Mouse (Mus musculus): Measurements from ENCODE around the gene Hist2h2bb. TPM values are rescaled to one million over a fixed set of nuclear protein-coding genes. Genes with fewer than 3 reads are reported as not detected.

Hist2h2bb gene
- polyA plus RNA-seq, 1 experiment from 2014 or later: 17.3 TPM

DNA sequence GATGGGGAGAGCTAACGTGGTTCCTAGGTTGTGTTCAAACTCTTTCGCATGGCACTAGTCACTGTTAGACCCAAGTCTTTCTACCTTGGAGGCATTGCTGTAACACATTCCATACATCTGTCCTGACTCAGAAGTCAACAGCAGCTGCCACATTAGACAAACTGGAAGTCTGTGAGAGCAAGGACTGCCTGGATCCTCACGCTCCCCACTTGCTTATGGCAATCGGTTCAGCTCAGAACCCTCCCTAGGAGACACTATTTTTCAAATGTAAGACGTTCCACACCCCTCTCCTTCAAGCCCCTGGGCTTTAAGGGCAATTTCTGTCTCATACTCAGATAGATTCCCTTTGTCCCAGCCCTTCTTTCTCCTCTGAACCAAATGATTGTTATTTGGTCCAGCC is 32.5 kb downstream of the Hist2h2bb start:
- 81% methylated on average over 5 of the region's 5 CpGs for WGBS
- ATAC-seq (ENCODE audit: insufficient read depth, low FRiP score, low TSS enrichment): no peak

DNA sequence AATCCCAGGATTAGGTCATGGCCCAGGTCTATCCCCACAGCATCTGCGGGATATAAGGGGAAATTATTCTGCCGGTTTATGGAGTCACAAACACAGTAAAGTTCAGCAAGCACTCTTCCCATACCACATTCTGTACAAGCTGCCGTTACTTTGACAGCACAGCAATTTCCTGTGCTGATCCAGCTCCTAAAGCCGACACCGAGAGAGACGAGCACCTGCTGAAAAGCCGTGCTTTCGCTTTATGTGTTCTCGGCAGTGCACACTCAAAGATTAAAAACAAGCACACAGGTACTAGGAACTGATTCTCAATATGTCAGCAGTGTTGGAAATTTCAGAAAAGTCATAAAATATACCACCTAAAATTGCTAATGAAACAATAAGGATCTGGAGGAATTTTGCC is 37.0 kb downstream of the Hist2h2bb start:
- H3K9me3 ChIP-seq (ENCODE audit: control insufficient read depth, low read length): no peaks in the 10 kb centered on the region
- H3K4me3 ChIP-seq (ENCODE audit: low read depth, low read length): no peak overlapping the region
- no peak overlapping the region for H3K4me2 ChIP-seq (ENCODE audit: low read depth)
- no peak overlapping the region for H3K27ac ChIP-seq (ENCODE audit: low read depth, low read length)
- no peak for ATAC-seq (ENCODE audit: insufficient read depth, low FRiP score, low TSS enrichment)
- WGBS: 84% methylated on average over 9 of the region's 9 CpGs
- no peaks in the 10 kb centered on the region for H3K27me3 ChIP-seq (ENCODE audit: control insufficient read depth, insufficient read depth, low read length)
- no peak for DNase-seq (ENCODE audit: low spot score)
- no peaks in the 10 kb centered on the region for H3K4me1 ChIP-seq (ENCODE audit: control insufficient read depth, insufficient read depth, low read length)
- H3K36me3 ChIP-seq (ENCODE audit: control insufficient read depth, insufficient read depth, low read length): no peaks in the 10 kb centered on the region
- no peak overlapping the region for H3K9ac ChIP-seq (ENCODE audit: low read length)

More for the DNA sequence above, 32.5 kb downstream of the Hist2h2bb start:
- Histone ChIP-seq H3K27ac (ENCODE audit: low read depth, low read length) (no peak overlapping the region), H3K4me3 (ENCODE audit: low read depth, low read length) (no peak overlapping the region), H3K4me1 (ENCODE audit: control insufficient read depth, insufficient read depth, low read length) (no peaks in the 10 kb centered on the region), H3K9ac (ENCODE audit: low read length) (no peak overlapping the region), H3K27me3 (ENCODE audit: control insufficient read depth, insufficient read depth, low read length) (no peaks in the 10 kb centered on the region), H3K9me3 (ENCODE audit: control insufficient read depth, low read length) (no peaks in the 10 kb centered on the region), H3K36me3 (ENCODE audit: control insufficient read depth, insufficient read depth, low read length) (no peaks in the 10 kb centered on the region), H3K4me2 (ENCODE audit: low read depth) (no peak overlapping the region)
- no peak for DNase-seq (ENCODE audit: low spot score)

DNA sequence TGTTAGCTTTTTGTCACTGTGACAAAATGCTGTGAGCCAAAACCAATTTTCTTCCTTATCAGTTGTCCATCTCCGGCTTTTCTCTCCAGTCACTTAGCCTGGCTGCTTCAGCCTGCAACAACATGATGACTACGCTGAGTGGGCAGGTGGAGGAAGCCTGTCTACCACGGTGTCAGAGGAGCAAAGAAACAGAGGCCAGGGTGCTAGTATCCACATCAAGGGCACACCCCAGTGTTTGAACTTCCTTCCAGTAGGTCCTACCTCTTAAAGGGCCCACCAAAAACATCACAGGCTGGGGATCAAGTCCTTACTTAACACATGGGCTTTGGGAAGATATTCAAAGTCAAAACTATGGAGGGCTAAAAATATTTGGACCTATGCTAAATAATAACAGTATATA is 39.9 kb downstream of the Hist2h2bb start:
- Histone ChIP-seq H3K4me3 (ENCODE audit: low read depth, low read length) (no peak overlapping the region), H3K36me3 (ENCODE audit: control insufficient read depth, insufficient read depth, low read length) (no peaks in the 10 kb centered on the region), H3K27me3 (ENCODE audit: control insufficient read depth, insufficient read depth, low read length) (no peaks in the 10 kb centered on the region), H3K4me1 (ENCODE audit: control insufficient read depth, insufficient read depth, low read length) (no peaks in the 10 kb centered on the region), H3K9me3 (ENCODE audit: control insufficient read depth, low read length) (no peaks in the 10 kb centered on the region), H3K4me2 (ENCODE audit: low read depth) (no peak overlapping the region), H3K27ac (ENCODE audit: low read depth, low read length) (no peak overlapping the region), H3K9ac (ENCODE audit: low read length) (no peak overlapping the region)
- ATAC-seq (ENCODE audit: insufficient read depth, low FRiP score, low TSS enrichment) (no peak), DNase-seq (ENCODE audit: low spot score) (no peak)
- 66% methylated on average over 3 of the region's 3 CpGs for WGBS

DNA sequence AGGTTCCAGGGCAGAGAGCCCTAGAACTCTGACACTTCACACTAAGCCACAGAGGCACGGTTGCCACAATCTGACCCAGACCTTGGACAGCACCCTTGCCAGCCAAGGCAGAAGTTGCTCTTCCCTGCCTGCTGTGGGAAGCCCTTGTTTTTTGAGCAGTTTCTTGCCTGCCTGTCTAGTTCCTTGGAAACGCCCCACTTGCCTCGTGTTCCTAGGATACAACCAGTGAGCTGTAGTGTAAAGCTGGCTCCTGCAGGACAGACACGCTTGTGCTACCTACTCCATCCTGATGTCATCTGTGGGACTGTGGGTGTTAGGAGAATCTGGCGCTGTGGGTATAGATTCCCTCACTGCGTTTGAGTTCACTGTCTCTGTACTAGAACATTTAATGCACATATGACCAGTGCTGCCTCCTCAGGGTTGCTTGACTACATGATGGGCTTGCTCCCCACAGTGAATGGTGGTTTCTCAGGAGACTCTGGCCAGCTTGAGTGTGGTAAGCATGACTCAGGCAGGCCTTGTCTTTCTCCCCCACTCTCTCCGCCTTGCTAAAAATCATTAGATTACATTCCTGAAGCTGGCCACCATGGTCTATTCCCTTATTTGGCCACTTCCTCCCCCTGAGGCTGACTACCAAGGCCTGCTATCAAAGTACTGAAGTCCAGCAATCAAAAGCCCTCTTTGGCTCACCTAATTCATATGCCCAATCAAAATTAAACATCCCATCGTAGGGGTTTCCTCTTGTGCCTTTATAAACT is 43.0 kb downstream of the Hist2h2bb start:
- WGBS: 66% methylated on average over 8 of the region's 8 CpGs
- H3K4me2 ChIP-seq (ENCODE audit: low read depth): no peak overlapping the region
- no peaks in the 10 kb centered on the region for H3K4me1 ChIP-seq (ENCODE audit: control insufficient read depth, insufficient read depth, low read length)
- H3K4me3 ChIP-seq (ENCODE audit: low read depth, low read length): no peak overlapping the region
- ATAC-seq (ENCODE audit: insufficient read depth, low FRiP score, low TSS enrichment) (no peak), DNase-seq (ENCODE audit: low spot score) (no peak)
- no peak overlapping the region for H3K9ac ChIP-seq (ENCODE audit: low read length)
- H3K27me3 ChIP-seq (ENCODE audit: control insufficient read depth, insufficient read depth, low read length): no peaks in the 10 kb centered on the region
- H3K27ac ChIP-seq (ENCODE audit: low read depth, low read length): no peak overlapping the region
- H3K36me3 ChIP-seq (ENCODE audit: control insufficient read depth, insufficient read depth, low read length): no peaks in the 10 kb centered on the region
- no peaks in the 10 kb centered on the region for H3K9me3 ChIP-seq (ENCODE audit: control insufficient read depth, low read length)

Small RNA genes within 50 kb of the gene (microRNA-seq; reads per million reads assigned to microRNA genes)
- not detected for gene Gm44492
- gene Gm47311: not detected
- gene Gm47313: not detected

Other genes starting within 250 kb of the Hist2h2bb start
- gene Vps45, start 211.3 kb upstream of the Hist2h2bb start, polyA plus RNA-seq (2014; fragmentation: Nextera tagmentation; extraction: Ambion mirVana): 31.0 and 32.2 TPM in 2 replicates
- 9.0 and 11.4 TPM in 2 replicates for gene Otud7b, start 165.2 kb upstream of the Hist2h2bb start, polyA plus RNA-seq (2014; fragmentation: Nextera tagmentation; extraction: Ambion mirVana)
- gene Mtmr11, start 107.7 kb upstream of the Hist2h2bb start, polyA plus RNA-seq (2014; fragmentation: Nextera tagmentation; extraction: Ambion mirVana): 7.1 and 11.7 TPM in 2 replicates
- gene Sf3b4, start 97.4 kb upstream of the Hist2h2bb start, polyA plus RNA-seq (2014; fragmentation: Nextera tagmentation; extraction: Ambion mirVana): 233 TPM in 2 replicates
- 14.1 and 14.5 TPM in 2 replicates for gene Sv2a, start 88.6 kb upstream of the Hist2h2bb start, polyA plus RNA-seq (2014; fragmentation: Nextera tagmentation; extraction: Ambion mirVana)
- 63.3 and 70.4 TPM in 2 replicates for gene Bola1, start 50.0 kb upstream of the Hist2h2bb start, polyA plus RNA-seq (2014; fragmentation: Nextera tagmentation; extraction: Ambion mirVana)
- gene Hist2h2ab, start 49.9 kb upstream of the Hist2h2bb start, polyA plus RNA-seq (2014; fragmentation: Nextera tagmentation; extraction: Ambion mirVana): 2.4 TPM in 1 of 2 replicates, not detected in the other
- 7.8 and 12.7 TPM in 2 replicates for gene Hist2h2ac, start 48.9 kb upstream of the Hist2h2bb start, polyA plus RNA-seq (2014; fragmentation: Nextera tagmentation; extraction: Ambion mirVana)
- 6.8 and 8.6 TPM in 2 replicates for gene Hist2h2be, start 48.6 kb upstream of the Hist2h2bb start, polyA plus RNA-seq (2014; fragmentation: Nextera tagmentation; extraction: Ambion mirVana)
- 5.8 and 6.7 TPM in 2 replicates for gene Hist2h3c2, start 30.6 kb upstream of the Hist2h2bb start, polyA plus RNA-seq (2014; fragmentation: Nextera tagmentation; extraction: Ambion mirVana)
- gene Hist2h2aa2, start 29.5 kb upstream of the Hist2h2bb start, polyA plus RNA-seq (2014; fragmentation: Nextera tagmentation; extraction: Ambion mirVana): 24.5 and 46.0 TPM in 2 replicates
- gene Hist2h2aa1, start 24.3 kb upstream of the Hist2h2bb start, polyA plus RNA-seq (2014; fragmentation: Nextera tagmentation; extraction: Ambion mirVana): 11.4 and 24.5 TPM in 2 replicates
- 0.42 TPM in 1 of 2 replicates, not detected in the other for gene Hist2h3c1, start 23.1 kb upstream of the Hist2h2bb start, polyA plus RNA-seq (2014; fragmentation: Nextera tagmentation; extraction: Ambion mirVana)
- gene Hist2h4, start 6.4 kb upstream of the Hist2h2bb start, polyA plus RNA-seq (2014; fragmentation: Nextera tagmentation; extraction: Ambion mirVana): 5.8 and 5.9 TPM in 2 replicates
- 55.7 and 56.1 TPM in 2 replicates for gene Hist2h3b, start 1.1 kb upstream of the Hist2h2bb start, polyA plus RNA-seq (2014; fragmentation: Nextera tagmentation; extraction: Ambion mirVana)
- gene Fcgr1, start 24.2 kb downstream of the Hist2h2bb start, polyA plus RNA-seq (2014; fragmentation: Nextera tagmentation; extraction: Ambion mirVana): 0.80 and 2.5 TPM in 2 replicates
- not detected in 2 replicates for gene BC107364, start 182.6 kb downstream of the Hist2h2bb start, polyA plus RNA-seq (2014; fragmentation: Nextera tagmentation; extraction: Ambion mirVana)

Measured in neural tube, embryonic 11.5 days (tissue).